Mouse (Mus musculus) gastrocnemius, adult 2 months (tissue): ENCODE measurements around the gene C2cd3. TPM values are rescaled to one million over a fixed set of nuclear protein-coding genes. Genes with fewer than 3 reads are reported as not detected.

Source experiments
- DNase-seq: peaks from one replicate; pipeline ENCODE4 v3.0.0; 2022
- H3K27ac ChIP-seq: fragments of 200-600 bp; 2 replicates; pipeline ENCODE4 v1.8.1; 2022; ENCODE audit warnings: mild to moderate bottlenecking
- H3K4me3 ChIP-seq: fragments of 200-600 bp; 2 replicates; pipeline ENCODE4 v1.8.1; 2022; ENCODE audit warnings: mild to moderate bottlenecking, moderate library complexity
- CTCF ChIP-seq: fragments of 200-600 bp; IDR thresholded peaks from 2 replicates; pipeline ENCODE4 v1.8.1; 2022; ENCODE audit warnings: antibody characterized with exemption, mild to moderate bottlenecking, moderate library complexity
- intact Hi-C: fragments of 180-260 bp; cut with DNase I; formaldehyde crosslinking; loops from one replicate; pipeline ENCODE4 v1.15.1; 2025
- total RNA-seq, 2 experiments: library from RNA; stranded (reverse); gene quantifications; 2 replicates each; pipeline ENCODE4 v1.2.3; 2021

C2cd3 gene
- total RNA-seq, 2 experiments from 2014 or later, result 4.8 to 7.2 TPM

DNA sequence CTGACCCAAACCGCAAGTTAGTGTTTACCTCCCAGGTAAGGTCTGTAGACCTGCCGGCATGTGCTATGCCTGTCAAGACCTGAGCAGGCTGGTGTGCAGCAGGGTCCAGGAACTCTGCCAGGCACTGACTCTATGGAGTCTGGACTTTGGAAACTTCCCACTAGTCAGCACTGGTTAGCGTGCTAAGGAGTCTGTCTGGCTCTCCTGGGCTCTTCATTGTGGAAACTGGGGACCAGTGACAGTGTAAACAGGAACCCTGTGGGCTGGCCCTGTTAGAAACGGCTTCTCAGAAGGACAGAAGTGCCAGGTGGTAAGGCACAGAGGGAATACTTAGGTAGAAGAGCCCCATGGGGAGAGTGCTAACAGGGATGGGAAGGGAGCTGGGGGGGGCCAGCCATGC is 93.2 kb downstream of the C2cd3 start:
- Histone ChIP-seq H3K27ac (peak overlapping the region; percentile 97), H3K4me3 (peak overlapping the region; percentile 60)
- intact Hi-C loops, result loop anchor here (5.0 kb wide), 1 partner anchor 33 kb away; no protein-coding TSS in a partner anchor
- peak; percentile 66 for DNase-seq
- no peak for TF ChIP-seq CTCF

DNA sequence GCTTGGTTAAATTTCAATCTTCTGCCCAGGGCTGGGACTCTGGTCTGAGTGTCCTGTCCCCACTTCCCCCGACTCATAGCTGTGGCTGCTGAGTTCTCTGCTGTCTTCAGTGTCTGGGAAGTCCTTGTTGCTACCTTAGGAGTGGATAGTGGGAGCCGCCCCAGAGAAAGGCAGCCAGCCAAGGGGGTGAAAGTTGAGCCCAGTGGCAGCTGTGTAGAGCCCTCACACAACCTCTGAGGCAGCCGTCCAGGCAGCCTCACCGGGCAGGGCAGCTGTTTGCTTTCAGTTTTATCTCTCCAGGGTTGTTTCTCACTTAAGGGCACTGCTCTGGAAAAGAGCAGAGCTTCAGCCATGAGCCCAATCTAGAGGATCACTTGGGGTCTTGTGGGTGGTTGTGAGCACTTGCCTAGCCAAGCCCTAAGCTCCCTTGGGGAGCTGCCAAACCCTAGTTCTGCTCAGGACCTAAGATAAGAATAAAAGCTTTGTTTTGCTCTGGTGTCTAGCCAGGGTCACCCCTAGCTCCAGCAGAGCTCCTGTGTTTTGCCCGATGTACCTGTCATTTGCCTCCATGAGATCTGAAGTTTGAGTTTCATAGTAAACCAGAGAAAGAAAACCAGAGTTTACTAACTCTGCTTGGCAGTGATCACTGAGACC is 93.8 kb downstream of the C2cd3 start:
- Histone ChIP-seq H3K4me3 (peak overlapping the region; percentile 60), H3K27ac (peak overlapping the region; percentile 97)
- no peak for TF ChIP-seq CTCF
- intact Hi-C loops, result loop anchor here (5.0 kb wide), 1 partner anchor 33 kb away; no protein-coding TSS in a partner anchor
- DNase-seq, result peak; percentile 96

DNA sequence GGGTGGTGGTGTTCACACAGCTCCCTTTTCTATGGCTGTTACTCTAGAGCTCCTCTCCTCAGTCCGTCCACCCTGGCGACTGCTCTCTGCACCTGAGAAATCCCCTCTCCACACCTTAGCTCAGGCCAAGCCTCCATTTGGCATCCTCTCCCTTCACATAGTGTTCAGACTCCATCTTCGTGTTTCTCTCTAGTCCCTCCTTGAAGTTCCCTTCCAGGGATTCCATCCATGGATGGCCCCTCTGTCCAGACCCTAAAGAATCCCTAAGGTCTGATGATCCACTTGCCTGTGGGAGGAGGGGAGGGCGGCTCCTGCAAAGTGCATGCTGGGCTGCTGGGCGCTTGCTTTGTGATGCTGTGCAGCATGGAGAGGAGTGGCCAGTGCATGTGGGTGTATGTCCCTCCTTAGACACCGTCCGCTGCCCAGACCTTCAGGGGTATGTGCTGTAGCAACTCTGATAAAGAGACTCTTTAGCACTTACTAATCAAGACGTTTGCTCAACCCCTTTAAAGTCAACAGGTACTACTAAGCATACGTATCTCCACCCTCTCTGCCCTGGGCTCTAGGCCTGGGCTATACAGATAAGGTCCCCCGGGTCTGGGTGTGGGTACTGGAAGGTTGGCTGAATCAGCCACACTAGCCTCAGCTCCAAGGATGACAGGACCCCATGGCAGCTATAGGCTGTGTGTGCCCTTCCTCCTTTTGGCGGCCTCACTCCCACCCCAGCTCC is 94.9 kb downstream of the C2cd3 start:
- no peak for TF ChIP-seq CTCF
- H3K27ac ChIP-seq, result peak overlapping the region; percentile 97
- H3K4me3 ChIP-seq, result no peak overlapping the region
- no peak for DNase-seq
- intact Hi-C loops, result loop anchor here (5.0 kb wide), 1 partner anchor 35 kb away; no protein-coding TSS in a partner anchor

- no peak for TF ChIP-seq CTCF
- Histone ChIP-seq H3K4me3 (no peak overlapping the region), H3K27ac (peak overlapping the region; percentile 97)
- DNase-seq, result no peak
- intact Hi-C loops, result loop anchor here (5.0 kb wide), 1 partner anchor 36 kb away; no protein-coding TSS in a partner anchor
These were observed 96.7 kb downstream of the C2cd3 start for GRCm38 (mm10) chr7:100468761-100469160.

DNA sequence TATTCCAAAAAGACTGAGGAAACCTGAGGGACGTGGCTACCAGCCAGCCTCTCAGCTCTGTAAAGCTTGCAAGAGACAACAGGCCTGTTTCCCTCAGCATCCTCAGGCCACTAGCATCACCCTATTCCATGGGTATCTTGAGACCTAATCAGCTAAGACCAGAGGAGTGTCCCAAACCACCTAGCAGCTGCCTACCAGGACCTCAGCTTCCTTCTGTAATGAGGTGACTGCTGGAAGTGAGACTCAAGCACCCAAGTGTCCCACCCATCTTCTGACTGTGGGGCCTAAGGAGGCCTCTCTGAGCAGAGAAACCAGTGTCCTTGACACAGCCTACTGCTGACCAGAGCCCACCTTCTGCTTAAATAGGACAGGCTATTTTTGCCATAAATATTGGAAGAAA is 97.5 kb downstream of the C2cd3 start:
- Histone ChIP-seq H3K4me3 (no peak overlapping the region), H3K27ac (peak overlapping the region; percentile 97)
- TF ChIP-seq CTCF, result no peak
- DNase-seq, result no peak
- intact Hi-C loops, result loop anchor here (5.0 kb wide), 1 partner anchor 37 kb away; no protein-coding TSS in a partner anchor

- no peak for TF ChIP-seq CTCF
- no peak overlapping the region for H3K4me3 ChIP-seq
- peak; percentile 52 for DNase-seq
- intact Hi-C loops, result no loop called here
- H3K27ac ChIP-seq, result peak overlapping the region; percentile 97
These were observed 98.9 kb downstream of the C2cd3 start for GRCm38 (mm10) chr7:100470796-100471406.

- H3K4me3 ChIP-seq, result no peak overlapping the region; the same call in 1 of the 2 replicates
- no peak for TF ChIP-seq CTCF
- DNase-seq, result no peak
- intact Hi-C loops, result no loop called here
- H3K27ac ChIP-seq, result peak overlapping the region; percentile 97
These were observed 99.4 kb downstream of the C2cd3 start for GRCm38 (mm10) chr7:100471407-100471797.

DNA sequence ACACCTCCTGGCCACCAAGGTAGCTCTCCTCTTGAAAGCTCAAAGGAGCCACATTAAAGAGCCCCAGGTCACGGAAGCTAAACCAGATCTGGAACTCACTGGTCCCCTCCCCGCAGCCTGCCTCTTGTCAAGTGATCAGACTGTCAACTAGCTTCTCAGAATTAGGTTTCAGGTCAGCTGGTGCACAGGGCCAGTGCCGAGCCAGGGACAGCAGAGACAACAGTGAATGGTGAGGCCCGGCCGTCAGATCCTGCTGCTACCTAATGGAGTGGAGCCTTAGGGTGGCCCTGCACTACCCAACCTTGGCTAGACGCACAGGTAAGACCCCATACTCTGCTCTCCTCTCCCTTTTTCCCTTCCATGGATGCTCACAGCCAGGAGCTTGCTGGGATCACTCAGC is 100.7 kb downstream of the C2cd3 start, which contains the start of gene Ucp3:
Gene Ucp3 (plus strand): TSS at position 214 of the 400 bp plus-strand sequence.
- Histone ChIP-seq H3K4me3 (peak within 1 kb of the TSS; percentile 79), H3K27ac (peak within 1 kb of the TSS; percentile 97)
- intact Hi-C loops, result no loop called here
- DNase-seq, result peak; percentile 84
- TF ChIP-seq CTCF, result no peak

GRCm38 (mm10) chr7:100473846-100474454 is 101.9 kb downstream of the C2cd3 start:
- Histone ChIP-seq H3K27ac (peak overlapping the region; percentile 97), H3K4me3 (peak overlapping the region; percentile 79)
- DNase-seq, result no peak
- intact Hi-C loops, result no loop called here
- no peak for TF ChIP-seq CTCF

GRCm38 (mm10) chr7:100474680-100475079 is 102.6 kb downstream of the C2cd3 start:
- TF ChIP-seq CTCF, result no peak
- peak overlapping the region; percentile 97 for H3K27ac ChIP-seq
- intact Hi-C loops, result no loop called here
- peak overlapping the region; percentile 79 for H3K4me3 ChIP-seq
- peak; percentile 92 for DNase-seq

DNA sequence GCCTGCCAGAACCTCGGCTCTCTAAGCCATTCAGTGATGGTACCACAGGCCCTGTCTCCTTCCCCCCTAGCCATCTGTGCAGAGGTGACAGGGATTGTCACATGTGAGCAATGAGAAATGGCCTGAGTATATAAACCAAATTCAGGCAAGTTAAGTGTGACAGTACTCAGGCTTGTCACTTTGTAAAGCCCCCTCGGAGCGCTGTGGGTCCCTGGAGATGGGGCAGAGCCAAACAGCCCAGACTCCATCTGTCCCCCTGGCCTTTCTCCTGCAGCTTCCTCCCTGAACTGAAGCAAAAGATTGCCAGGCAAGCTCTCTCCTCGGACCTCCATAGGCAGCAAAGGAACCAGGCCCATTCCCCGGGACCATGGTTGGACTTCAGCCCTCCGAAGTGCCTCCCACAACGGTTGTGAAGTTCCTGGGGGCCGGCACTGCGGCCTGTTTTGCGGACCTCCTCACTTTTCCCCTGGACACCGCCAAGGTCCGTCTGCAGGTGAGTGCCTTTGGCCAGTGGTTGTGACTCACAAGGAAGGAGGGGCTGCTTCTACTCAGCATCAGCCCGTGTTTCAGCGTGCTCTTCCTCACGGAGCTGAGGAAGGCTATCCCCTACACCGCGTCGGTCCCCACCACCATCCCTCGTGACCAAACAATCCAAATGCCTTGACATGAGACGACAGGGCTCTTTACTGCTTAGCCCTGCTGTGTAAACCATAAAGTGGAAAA is 107.2 kb downstream of the C2cd3 start:
- Histone ChIP-seq H3K4me3 (no peak overlapping the region), H3K27ac (no peak overlapping the region)
- intact Hi-C loops, result no loop called here
- no peak for DNase-seq
- no peak for TF ChIP-seq CTCF

- DNase-seq, result no peak
- intact Hi-C loops, result no loop called here
- TF ChIP-seq CTCF, result no peak
- H3K4me3 ChIP-seq, result no peak overlapping the region
- H3K27ac ChIP-seq, result peak overlapping the region; percentile 24; the same call in 1 of the 2 replicates
These were observed 107.8 kb downstream of the C2cd3 start for GRCm38 (mm10) chr7:100479823-100480164.
